Mouse (Mus musculus): ENCODE results near the gene Syvn1.
A peak's percentile ranks its signal among the peaks of the same experiment; 100 is the strongest.

The Syvn1 gene

GRCm38 (mm10) chr19:6067011-6067723 is 20.8 kb downstream of the Syvn1 start:
- peak; percentile 63 for ATAC-seq (ENCODE audit: insufficient number of reproducible peaks, low FRiP score, low TSS enrichment)

DNA sequence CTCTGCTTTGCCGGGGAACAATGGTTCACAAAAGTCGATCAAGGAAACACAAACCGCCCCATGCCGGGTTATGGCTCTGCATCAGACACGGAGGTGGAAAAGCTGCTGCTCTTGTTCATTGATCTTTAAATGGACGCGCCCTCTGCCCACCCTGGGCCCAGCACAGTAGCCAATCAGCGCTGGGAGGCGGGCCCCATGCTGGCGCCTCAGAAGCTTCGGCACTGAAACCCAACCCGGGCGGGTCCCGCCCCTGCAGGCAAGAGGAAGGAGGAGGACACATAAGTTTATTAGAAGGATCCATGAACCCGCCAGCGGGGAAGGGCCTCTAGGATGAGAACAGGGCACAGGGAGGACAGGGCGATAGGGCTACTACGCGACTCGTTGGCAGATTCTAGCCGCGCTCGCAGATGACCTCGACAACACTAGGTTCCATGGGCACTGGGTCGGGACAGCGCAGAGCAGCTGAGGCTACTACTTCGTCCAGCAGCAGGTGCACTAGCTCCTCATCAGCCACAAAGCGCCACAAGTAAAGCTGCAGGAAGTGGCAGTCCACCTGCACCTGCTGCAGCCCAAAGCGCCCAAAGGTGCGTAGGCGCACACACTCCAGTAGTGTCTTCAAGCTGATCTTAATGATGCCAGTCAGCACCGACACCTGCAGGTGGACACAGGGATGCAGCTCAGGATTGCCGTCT is 21.5 kb downstream of the Syvn1 start, which contains the start of gene Tm7sf2:
Gene Tm7sf2 (minus strand): TSS at position 650 of the 692 bp plus-strand sequence.
- ATAC-seq (ENCODE audit: insufficient number of reproducible peaks, low FRiP score, low TSS enrichment): peak; percentile 69; the same call in 1 of the 2 replicates

DNA sequence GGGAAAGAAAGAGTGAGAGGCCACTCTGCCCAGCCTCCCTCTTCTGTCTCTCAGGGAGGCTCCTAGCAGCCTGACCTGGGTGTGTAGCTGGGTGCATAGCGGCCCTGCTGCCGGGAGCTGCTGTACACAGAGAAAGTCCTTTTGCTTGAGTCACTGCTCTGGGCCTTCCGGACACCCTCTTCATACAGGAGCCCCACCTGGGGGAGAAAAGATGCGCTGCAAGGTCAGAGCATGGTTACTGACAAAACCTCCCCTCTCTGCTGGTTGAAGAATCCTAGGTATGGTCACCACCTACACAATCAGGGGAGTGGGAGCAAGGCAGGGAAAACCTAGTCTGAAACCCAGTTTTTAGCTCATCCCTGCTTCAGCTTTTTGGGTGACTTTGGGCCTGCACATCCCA is 22.6 kb downstream of the Syvn1 start:
- no peak for ATAC-seq (ENCODE audit: insufficient number of reproducible peaks, low FRiP score, low TSS enrichment)

GRCm38 (mm10) chr19:6069851-6070250 is 23.5 kb downstream of the Syvn1 start:
- no peak for ATAC-seq (ENCODE audit: insufficient number of reproducible peaks, low FRiP score, low TSS enrichment)

- ATAC-seq (ENCODE audit: insufficient number of reproducible peaks, low FRiP score, low TSS enrichment): no peak
These were observed 24.3 kb downstream of the Syvn1 start for GRCm38 (mm10) chr19:6070571-6071250.

GRCm38 (mm10) chr19:6071261-6071660 is 24.9 kb downstream of the Syvn1 start:
- no peak for ATAC-seq (ENCODE audit: insufficient number of reproducible peaks, low FRiP score, low TSS enrichment)

DNA sequence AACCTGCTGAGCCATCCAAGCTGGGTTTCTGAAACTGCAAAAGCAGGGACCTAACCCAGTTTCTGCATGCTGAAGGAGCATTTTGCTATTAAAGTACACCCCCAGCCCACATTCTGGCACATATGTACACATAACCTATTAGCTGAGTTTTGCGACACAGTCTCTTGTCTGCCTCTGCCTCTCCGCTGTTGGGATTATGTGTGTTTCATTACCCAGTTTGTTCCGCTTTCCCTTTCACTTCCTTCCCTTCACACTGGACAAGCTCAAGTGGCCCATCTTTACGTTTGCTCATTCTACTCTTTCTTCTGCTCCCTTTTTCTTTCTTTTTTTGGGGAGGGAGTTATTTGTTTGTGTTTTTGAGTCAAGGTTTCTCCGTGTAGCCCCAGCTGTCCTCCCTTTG is 27.5 kb downstream of the Syvn1 start:
- ATAC-seq (ENCODE audit: insufficient number of reproducible peaks, low FRiP score, low TSS enrichment): no peak

GRCm38 (mm10) chr19:6076564-6077393 is 30.4 kb downstream of the Syvn1 start, which contains the start of gene Vps51:
Vps51 (minus strand) TSS chr19:6077231.
- ATAC-seq (ENCODE audit: insufficient number of reproducible peaks, low FRiP score, low TSS enrichment): peak; percentile 79; the same call in 1 of the 2 replicates

DNA sequence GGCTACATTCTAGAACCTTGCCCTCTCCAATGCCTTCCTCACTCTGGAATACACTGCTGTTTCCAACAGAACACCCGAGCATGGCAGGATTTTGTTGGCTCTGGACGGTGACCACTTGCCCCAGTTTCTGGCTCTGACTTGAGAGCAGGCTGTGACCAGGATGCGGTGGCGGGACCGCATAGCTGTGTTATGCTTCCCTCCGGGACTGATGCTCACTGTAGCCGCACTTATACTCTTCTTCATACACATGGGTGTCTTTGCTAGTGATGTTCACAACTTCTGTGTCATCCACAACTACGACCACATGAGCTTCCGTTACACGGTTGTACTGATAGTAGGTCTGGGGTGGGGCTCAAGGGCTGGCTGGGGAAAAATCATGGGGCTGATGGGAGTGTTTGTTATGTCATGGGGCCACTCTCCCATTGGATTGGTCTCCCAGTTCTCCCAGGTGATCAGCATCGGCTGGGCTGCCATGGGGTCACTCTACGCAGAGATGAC is 33.7 kb downstream of the Syvn1 start, which contains the start of gene Tmem262:
Gene Tmem262 (plus strand): TSS at position 51 of the 498 bp plus-strand sequence.
- ATAC-seq (ENCODE audit: insufficient number of reproducible peaks, low FRiP score, low TSS enrichment): no peak

- no peak for ATAC-seq (ENCODE audit: insufficient number of reproducible peaks, low FRiP score, low TSS enrichment)
These were observed 35.8 kb downstream of the Syvn1 start, which contains the start of gene Gm28374 for GRCm38 (mm10) chr19:6082156-6082555. Gm28374 (minus strand) TSS chr19:6082256.

GRCm38 (mm10) chr19:6084478-6085248 is 38.3 kb downstream of the Syvn1 start, which contains the start of the genes Zfpl1 and Cdca5:
Zfpl1 (minus strand) TSS chr19:6084956.
Cdca5 (plus strand) TSS chr19:6084983.
- ATAC-seq (ENCODE audit: insufficient number of reproducible peaks, low FRiP score, low TSS enrichment): peak; percentile 76; the same call in 1 of the 2 replicates

- no peak for ATAC-seq (ENCODE audit: insufficient number of reproducible peaks, low FRiP score, low TSS enrichment)
These were observed 39.1 kb downstream of the Syvn1 start for GRCm38 (mm10) chr19:6085417-6085879.

DNA sequence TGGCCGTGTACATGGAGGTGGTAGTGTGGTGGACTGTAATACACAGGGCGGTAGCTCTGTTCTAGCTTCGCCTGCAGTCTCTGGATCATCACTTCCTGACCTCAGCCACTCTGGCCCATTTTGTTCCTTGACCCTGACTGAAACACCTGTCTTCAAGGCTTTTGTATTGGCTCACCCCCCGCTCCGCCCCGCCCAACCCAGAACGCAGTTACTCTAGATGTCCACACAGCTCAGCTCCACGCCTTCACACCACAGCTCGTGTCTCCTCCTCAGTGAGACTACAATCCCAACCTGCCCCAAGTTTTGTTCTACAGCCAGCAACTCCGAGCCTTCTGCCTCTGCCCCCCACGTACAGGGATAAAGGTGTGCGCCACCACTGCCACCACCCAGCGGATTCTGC is 42.5 kb downstream of the Syvn1 start:
- no peak for ATAC-seq (ENCODE audit: insufficient number of reproducible peaks, low FRiP score, low TSS enrichment)

GRCm38 (mm10) chr19:6094119-6094518 is 47.7 kb downstream of the Syvn1 start, which contains the start of gene AC131692.1:
AC131692.1 (plus strand) TSS chr19:6094419.
- ATAC-seq (ENCODE audit: insufficient number of reproducible peaks, low FRiP score, low TSS enrichment): no peak

- ATAC-seq (ENCODE audit: insufficient number of reproducible peaks, low FRiP score, low TSS enrichment): no peak
These were observed 51.5 kb downstream of the Syvn1 start for GRCm38 (mm10) chr19:6097847-6098246.

DNA sequence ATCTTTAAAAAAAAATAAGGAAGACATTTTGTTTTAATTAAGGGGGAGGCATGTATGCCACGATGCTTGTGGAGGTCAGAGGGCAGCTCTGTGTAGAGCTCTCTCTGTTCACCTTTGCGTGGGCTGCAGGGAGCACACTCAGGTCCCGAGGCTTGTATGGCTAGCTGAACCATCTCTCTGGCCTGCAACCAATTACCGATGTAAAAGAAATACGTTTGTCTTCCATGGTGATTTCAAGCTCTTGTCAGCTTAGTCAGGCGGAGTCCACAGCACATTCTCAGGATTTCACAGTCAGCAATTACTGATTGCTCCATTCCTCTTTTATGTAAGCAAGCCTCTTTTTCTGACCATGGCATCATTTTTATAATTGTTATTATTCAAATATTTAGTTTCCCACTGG is 54.8 kb downstream of the Syvn1 start:
- no peak for ATAC-seq (ENCODE audit: insufficient number of reproducible peaks, low FRiP score, low TSS enrichment)

GRCm38 (mm10) chr19:6102169-6102853 is 55.9 kb downstream of the Syvn1 start:
- ATAC-seq (ENCODE audit: insufficient number of reproducible peaks, low FRiP score, low TSS enrichment): no peak

Data from cerebellum, adult (tissue).